Mouse (Mus musculus) cerebellum, postnatal 14 days (tissue): ENCODE results near the gene Ces1g.

Experiments used
- DNase-seq, 2 experiments: peaks; one replicate each; pipeline ENCODE4 v3.0.0; 2021; ENCODE audit warnings: mixed read lengths in 2 of 2

The Ces1g gene

DNA sequence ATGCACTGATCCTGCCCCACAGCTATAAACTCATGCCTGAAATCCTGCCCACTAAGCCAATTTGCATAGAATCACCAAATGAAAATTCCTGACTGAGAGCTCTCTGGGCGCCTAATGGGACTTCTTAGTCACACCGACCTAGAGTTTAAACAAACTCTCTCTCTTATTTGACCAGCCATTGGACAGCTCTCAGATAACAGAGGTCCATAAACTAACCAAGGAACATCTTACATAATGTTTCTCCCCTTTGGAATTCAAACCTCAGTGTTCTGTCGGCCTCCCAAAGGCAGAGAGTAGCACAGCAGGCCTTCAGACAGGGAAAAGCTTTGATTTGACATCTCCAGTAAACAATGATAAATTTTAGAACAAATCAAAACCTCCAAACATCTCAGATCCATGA, at the start of gene Ces1g:
Gene Ces1g (minus strand): TSS at position 102 of the 400 bp plus-strand sequence.
- DNase-seq, result no peak

DNA sequence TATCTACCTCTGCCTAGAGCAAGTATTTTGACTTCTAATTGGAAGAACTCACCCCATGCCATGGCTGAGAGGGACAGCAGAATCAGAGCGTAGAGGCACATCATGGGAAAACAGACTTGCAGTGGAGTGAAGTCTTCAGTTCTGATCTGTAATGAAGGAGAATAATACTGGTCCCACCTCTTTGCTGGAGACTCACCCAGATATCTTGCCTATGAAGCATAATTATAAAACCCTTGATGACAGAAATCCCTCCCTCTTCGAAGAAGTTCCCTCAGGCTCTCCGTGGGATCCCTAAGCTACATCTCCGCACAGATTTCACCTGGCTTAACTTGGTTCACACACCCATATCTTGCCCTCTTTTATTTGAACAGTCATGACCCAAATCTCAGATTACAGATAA, 42.5 kb upstream of the Ces1g start, which contains the start of gene Ces1h:
Gene Ces1h (minus strand): TSS at position 101 of the 400 bp plus-strand sequence.
- DNase-seq, result no peak

DNA sequence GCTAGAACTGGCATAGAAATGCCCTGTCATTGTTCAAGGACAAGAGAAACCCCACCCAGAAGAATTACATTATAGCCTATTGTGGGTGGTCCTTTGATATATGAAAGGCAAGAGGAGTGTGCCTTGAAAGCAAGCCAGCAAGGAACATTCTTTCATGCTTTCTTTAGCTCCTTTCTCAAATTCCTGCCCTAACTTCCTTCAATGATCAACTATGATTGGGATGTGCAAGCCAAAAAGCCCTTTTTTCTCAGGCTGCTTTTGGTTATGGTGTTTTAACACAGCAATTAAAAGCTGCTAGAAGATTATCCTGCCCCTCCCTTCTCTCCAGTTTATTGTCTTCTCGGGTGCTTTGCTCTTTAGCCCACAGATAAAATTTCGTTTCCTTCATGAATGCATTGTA, 32.4 kb upstream of the Ces1g start:
- no peak for DNase-seq

DNA sequence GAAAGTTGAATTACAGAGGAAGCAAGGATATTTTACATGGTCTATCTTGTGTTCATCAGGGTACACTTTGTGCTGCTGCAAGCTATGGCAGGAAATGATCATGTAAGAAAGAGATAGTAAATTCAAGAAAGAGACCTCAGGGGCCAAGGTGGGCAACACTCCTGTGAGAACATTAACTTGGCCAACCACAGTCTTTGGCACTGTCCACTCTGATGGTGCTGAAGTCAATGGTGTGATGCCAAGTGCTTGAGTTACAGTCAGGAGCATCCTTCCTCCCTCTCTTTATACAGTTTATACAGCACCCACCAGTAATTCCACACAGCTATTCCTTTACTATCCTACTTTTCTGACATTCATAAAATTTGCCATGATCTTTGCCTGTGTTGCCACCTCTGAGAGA, 23.0 kb upstream of the Ces1g start:
- DNase-seq, result no peak

DNA sequence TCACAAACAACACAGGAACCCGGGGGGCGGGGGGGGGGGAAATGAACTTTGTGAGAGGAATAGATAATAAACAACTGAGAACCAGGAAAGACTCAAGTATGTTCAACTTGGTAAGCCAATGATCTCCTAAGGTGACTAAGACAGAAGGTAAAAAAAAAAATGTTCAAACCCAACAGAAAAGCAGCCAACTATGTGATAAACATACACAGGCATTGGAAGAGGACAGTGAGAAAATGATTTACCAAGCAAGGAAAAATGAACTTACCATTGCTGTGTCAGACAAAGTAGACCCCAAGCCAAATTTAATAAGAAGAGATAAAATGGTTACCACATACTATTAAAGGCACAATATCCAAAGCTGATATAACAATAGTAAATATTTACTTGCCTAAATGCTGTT, 2.4 kb upstream of the Ces1g start:
- DNase-seq, result no peak

DNA sequence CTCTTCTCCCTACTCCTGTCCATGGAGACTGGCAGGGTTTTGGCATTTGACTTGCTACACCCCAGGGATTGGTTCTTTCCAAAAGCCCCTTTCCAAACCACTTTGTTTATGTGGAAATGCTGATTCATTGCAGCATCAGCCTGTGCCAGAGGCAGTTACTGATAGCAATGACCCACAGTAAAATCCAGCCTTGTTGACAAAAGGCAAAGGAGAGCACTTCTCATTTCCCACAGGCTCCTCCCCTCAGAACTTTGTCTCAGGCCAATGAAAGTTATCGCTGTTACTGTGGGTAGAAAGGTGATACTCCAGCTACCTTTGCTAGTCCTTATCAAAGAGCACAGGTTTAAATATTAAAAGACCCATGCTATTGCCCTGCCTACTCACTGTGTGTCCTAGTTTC, 4.4 kb downstream of the Ces1g start:
- no peak for DNase-seq

DNA sequence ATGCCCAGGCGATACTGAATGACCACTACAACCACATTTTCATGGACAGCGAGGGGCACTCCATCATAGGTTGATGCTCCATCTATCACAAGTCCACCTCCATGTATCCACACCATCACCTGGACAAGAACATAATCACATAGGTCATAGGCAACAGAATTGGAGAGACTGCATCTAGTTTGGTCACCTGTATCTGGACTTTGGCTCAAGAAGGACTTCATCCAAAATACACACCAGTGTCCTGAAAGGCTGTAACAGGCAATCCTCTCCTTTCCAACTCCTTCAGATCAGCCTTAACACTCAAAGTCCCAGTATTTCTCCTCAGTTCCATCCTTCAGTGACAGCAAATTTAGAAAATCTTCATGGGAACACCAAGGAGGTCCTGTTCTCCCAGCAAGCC, 6.0 kb downstream of the Ces1g start:
- DNase-seq, result no peak

DNA sequence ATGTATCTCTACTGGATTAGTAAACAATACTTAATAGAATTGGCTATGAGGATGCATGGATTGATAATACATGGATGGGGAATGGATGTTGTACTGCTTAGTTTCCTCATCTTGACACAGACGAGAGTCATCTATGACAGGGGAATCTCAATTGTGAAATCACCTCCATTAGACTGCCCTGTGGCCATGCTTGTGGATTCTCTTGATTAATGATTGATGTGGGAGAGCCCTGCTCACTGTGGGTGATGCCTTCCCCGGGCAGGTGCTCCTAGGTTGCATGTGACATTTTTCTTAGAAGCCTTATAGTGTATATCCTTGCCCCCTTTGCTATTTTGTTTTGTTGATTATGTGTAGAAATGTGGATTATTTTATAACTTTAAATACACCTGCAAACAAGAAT, 12.0 kb downstream of the Ces1g start:
- no peak for DNase-seq

DNA sequence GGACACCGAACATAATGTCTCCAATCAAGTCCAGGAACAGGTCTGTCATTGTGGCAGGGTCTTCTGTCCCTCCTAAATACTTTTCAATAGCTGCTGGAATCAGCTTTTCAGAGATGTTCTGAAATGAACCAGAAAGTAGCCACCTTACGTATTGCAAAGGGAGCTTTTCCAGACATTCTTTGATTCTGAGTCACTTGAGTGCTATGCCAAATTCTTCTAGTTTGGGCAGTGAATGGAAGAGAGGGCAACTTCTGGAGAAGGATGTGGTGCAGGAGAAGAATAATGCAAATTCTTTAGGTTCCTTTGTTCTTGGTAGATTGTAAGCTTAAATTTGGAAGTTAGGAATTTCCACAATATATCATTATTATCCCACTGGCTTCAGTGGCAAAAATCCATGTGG, 20.1 kb downstream of the Ces1g start:
- DNase-seq, result no peak

DNA sequence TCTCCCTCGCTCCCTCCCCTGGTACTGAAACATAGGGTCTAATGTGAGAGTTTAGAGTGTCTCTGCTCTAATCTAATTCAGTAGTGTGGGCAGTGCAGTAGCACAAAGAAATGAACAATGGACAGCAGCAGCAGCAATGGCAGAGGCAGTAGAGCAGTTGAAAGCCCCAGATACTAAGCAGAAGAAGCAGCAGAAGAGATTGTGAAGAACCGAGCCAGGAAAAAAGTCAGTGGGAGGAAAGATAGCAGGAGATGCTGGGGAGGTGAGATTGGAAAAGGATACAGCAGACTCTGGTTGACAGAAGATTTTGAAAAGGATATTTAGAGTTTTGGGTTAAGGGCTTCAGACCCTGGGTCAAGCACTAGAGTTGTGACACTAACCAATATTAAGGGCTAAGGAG, 21.6 kb downstream of the Ces1g start:
- no peak for DNase-seq

DNA sequence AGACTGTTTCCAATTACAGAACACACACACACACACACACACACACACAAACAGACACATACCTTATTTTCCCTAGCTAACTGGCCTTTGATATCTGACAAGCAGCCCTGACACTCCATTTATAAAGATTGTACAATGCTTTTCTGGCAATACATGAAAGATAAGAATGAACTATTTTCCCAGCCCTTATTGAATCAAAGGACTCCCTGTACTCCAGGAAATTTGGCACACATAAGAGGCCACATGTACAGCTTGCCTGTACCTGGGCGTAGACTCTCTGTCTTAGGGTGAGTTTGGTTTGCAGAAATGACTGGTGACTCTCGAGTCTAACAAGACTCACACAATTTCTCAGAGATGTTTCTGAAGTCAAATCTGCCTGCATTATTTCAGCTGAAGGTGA, 53.2 kb downstream of the Ces1g start:
- DNase-seq, result no peak

DNA sequence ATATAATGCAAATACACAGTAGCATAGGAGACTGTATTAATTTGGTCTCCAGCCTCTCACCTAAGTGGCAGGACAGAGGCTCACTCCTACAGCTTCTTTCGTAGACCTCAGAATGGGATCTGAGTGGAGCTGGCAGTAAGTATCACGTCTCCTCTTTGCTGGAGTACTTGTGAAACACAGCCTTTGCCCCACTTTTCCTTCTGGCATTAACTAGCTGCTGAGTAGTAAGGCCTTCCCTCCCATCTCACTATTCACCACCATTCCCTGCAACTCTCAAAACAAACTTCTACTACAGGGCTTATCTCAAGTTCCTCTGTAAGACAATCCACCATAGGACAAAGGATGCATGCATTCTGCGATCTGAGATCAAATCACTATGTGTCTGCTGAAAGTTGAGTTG, 54.8 kb downstream of the Ces1g start:
- no peak for DNase-seq

DNA sequence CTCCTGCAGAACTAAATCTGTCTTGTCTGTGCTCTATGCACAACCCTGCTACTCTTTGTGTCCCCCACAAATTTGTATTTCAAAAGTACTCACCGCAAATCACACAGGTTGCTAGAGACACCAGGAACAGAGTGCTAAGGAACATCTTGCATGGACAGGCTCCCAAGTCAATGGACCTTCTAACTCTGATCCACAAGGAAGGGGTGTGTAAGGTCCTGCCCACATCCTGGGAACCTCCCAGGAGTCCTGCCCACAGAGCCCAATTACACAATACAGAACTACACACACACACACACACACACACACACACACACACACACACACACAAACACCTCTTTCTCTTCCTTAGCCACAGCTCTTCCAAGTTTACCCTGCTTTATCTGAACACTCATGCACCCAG, 57.6 kb downstream of the Ces1g start, which contains the start of gene Ces1f:
Gene Ces1f (minus strand): TSS at position 192 of the 400 bp plus-strand sequence.
- DNase-seq, result no peak

DNA sequence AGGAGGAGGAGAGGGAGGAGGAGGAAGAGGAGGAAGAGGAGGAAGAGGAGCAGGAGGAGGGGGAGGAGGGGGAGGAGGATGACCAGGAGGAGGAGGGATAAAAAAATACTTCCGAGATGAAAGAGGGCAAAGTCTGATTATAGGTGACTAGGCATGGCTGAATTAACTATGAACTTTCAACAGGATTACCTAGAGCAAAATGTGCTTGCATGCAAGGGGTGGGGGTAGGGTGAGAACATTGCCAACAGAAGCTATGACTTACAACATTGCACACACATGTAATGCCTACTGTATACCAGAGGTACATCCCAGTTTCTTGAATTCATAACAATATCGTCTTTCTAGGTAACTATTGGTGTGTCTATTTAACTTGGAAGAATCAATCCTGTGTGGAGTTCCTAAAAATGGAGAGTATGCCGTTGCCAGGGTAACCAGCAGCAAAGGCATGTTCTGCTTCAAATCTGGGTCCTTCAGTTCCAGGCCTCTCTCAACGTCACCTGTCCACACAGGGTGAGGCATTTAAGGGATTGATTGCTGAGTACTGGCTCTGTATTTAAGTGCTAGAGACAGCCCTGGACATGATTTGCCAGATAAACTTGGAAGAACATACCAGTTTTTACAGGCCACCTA, 58.8 kb downstream of the Ces1g start:
- no peak for DNase-seq

DNA sequence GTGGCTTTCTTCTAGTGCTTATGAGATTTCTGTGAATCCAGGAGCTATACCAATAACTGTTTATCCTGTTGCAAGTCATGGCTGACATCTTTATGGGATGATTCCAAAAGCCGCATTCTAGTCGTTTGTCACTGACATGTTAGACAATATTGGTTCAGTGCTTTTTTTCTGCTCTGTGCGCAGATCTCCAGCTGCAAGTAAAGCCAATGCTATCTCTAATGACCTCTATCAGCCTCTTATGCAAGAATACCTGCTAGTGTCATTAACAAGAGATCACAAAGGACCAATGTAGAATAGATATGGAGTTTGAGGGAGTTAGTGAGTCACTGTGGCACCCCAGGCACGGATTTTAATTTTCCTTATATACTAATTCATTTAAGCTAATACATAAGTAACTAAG, 62.5 kb downstream of the Ces1g start:
- DNase-seq, result no peak

DNA sequence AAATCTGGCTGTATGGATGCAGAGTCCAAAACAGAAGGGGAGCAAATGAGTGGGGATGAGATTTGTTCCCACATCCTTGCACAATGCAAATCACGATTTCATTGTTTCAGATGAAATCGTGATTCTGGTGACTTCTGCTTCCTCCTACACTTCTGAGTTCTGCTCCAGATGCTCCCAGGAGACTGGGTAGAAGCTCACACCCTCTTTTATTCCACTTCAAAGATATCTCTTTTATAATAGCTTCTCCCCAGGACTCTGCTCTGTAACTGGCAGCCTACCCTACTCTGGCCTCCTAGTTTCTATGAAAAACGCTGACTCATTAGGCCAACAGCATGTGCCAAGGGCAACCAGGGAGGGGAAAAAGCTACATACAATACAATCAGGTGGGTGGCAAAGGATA, 63.8 kb downstream of the Ces1g start:
- DNase-seq, result peak in 1 of 2 experiments; percentile 2

DNA sequence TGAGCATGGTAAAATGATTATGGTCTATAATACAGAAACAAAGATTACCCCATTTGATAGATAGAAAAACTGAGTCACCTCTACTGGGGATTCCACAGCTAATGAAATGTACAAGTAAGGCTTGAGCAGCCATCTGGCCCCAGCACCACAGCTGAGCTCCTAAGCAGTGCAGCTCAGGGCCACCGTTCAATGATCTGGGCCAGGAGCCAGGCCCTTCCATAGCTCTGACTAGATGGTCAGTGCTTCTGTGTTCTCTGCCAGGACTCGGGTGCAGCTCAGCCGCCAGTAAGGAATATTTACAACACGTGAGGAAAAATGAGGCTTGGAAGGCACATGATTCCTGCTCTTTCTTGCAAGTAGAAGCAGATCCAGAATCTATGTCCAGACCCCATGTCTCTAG, 64.4 kb downstream of the Ces1g start:
- DNase-seq, result peak; percentile 51 to 74

DNA sequence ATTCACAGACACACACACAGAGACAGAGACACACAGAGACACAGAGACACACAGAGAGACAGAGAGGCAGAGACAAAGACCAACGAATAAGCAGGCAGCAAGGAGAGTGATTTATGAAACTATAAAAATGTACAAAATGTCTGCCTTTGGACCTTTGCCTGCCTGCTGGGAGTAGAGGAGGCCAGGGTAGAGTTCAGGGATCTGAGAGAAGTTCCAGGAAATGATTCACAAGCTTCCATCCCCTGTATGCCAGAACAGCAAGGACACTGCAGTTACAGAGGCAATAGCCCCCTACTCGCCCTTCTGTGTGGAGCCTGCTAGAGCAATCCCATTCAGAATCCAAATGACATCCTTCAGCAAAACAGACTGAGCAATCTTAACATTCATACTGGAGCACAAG, 75.7 kb downstream of the Ces1g start:
- DNase-seq, result no peak

DNA sequence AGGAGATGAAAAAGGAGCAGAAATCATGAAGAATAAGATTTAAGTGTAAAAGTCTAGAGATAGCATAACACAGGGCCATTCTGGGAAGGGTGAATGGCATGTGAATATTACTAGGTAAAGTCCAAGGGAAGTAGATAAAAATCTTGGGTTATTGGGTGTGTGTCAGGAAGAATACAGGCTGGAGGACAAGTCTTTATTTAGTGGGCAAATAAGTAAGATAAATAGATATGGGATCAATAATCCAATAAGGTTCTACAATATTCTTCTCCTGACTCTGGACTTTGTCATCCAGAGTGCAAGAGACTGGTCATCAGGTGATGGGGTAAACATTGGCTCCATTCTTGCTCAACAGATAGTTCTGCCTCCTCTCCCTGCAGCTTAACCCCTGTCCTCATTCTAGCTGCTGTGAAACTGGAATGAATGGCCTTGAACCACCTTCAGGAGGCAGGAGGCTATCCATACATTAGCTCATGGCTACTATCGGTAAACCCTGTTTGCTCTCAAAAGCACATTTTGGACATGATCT, 84.6 kb downstream of the Ces1g start:
- DNase-seq, result no peak
